Mouse (Mus musculus) cortical plate, adult 2 months (tissue): ENCODE results near the gene Galnt15.

Experiments used
- CTCF ChIP-seq: fragments of 200-500 bp; IDR thresholded peaks from 2 replicates; pipeline ENCODE4 v1.5.1; 2011; ENCODE audit warnings: mild to moderate bottlenecking, control low read depth, low read length; ENCODE audit not compliant: insufficient read depth; ENCODE audit errors: extremely low read depth
- POLR2A ChIP-seq: fragments of 200-500 bp; IDR thresholded peaks from 2 replicates; pipeline ENCODE4 v1.6.1; 2011; ENCODE audit warnings: mild to moderate bottlenecking, low read length, control low read depth; ENCODE audit not compliant: insufficient read depth; ENCODE audit errors: extremely low read depth

DNA sequence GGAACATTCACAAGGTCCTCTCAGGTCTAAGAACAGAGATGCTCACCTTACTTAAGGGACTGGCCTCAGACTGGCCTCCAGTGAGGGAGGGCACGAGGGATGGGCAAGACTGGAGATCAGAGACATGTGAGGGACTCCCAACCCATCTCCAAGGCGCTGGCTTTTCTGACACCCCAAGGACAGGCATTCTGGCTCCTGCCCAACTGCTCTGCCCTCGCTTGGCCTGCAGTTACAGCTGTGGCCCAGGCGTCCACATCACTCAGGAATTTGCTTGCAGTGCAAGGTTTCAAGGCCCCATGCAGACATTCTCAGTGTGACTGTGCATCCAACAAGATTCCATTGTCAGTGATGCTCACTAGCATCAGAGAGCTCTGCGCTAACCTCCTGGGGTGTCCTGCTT is 7.7 kb downstream of the Galnt15 start:
- TF ChIP-seq CTCF (no peak), POLR2A (no peak)
